Mouse (Mus musculus) embryonic facial prominence, embryonic 11.5 days (tissue): ENCODE results near the gene Aldh1b1. TPM values are rescaled to one million over a fixed set of nuclear protein-coding genes. Genes with fewer than 3 reads are reported as not detected.

ENCODE experiments used
- polyA plus RNA-seq: library from polyadenylated mRNA; unstranded; fragments of >200 nt; fragmentation: Nextera tagmentation; extraction: Ambion mirVana; gene quantifications from 2 replicates; pipeline ENCODE4 v1.2.1, GENCODE M21; 2014

The Aldh1b1 gene
- polyA plus RNA-seq, 1 experiment from 2014 or later: 2.0 TPM

Other genes starting within 250 kb of the Aldh1b1 start
- gene Igfbpl1, start 27.9 kb downstream of the Aldh1b1 start, polyA plus RNA-seq: 10.0 and 13.4 TPM in 2 replicates
- 0.13 and 0.14 TPM in 2 replicates for gene Stra6l, start 49.6 kb downstream of the Aldh1b1 start, polyA plus RNA-seq
- gene Ccdc180, start 91.3 kb downstream of the Aldh1b1 start, polyA plus RNA-seq: not detected in 2 replicates
- gene Tdrd7, start 166.3 kb downstream of the Aldh1b1 start, polyA plus RNA-seq: 9.3 and 11.8 TPM in 2 replicates
- gene Tmod1, start 239.9 kb downstream of the Aldh1b1 start, polyA plus RNA-seq: 4.8 and 5.2 TPM in 2 replicates